ENCODE assay signal across 29 mouse cellular contexts in the genomic region with DNA sequence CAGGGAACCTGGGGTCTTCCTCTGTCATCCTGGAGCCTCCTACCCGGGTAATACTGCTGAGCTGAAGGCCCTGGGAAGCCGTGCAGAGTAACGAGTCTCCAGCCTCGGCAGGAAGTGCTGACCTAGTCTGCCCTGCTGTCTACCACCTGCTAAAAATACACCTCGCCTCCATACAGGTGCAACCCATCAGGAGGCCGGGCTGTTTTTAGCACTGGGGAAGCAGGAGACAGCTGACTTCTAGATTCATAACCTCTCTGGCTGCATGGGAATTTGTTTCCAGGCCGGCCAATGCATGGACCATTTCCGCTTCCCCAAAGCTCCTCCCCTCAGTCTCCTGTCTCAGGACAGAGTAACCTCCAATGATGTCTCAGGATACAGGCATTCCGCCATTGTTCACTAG.
DNase-seq lines count a peak whose midpoint lies in the region; ATAC-seq and TF ChIP-seq lines count a peak whose summit lies in the region.
"Had no signal": no experiment of that assay in that cellular context is flagged by ENCODE, and none has a peak within 500 bp of the region (broad histone marks: within the 10 kb centered on the region; RNA-seq: fewer than 3 reads in every experiment).

No protein-coding gene starts in this region.

- H3K9ac ChIP-seq in forebrain, embryonic 14.5 days (ENCODE audit: low read length) = no peak overlapping the region
- H3K9ac ChIP-seq in stomach, embryonic 15.5 days = no peak overlapping the region
- no peak overlapping the region for H3K9ac ChIP-seq in stomach, postnatal 0 days (ENCODE audit: low read length)
- H3K9ac ChIP-seq: forebrain, embryonic 12.5 days; heart, embryonic 12.5 days; hindbrain, embryonic 14.5 days; liver, embryonic 14.5 days; midbrain, embryonic 15.5 days; neural tube, embryonic 15.5 days had no signal

- no peak for TF ChIP-seq EP300 in stomach, postnatal 0 days (optimal IDR thresholded peaks at IDR 0.05)

- no peak for TF ChIP-seq CTCF in stomach, postnatal 0 days (IDR thresholded peaks at IDR 0.05; ENCODE audit: low read depth)

- H3K27ac ChIP-seq in forebrain, embryonic 10.5 days = peak overlapping the region; percentile 40; the same call in 1 of the 2 replicates
- H3K27ac ChIP-seq in forebrain, embryonic 14.5 days (ENCODE audit: low read depth, low read length) = no peak overlapping the region
- H3K27ac ChIP-seq in stomach, embryonic 15.5 days = peak overlapping the region; percentile 57; the same call in 1 of the 2 replicates
- no peak overlapping the region for H3K27ac ChIP-seq in stomach, postnatal 0 days (replicated peaks)
- H3K27ac ChIP-seq in embryonic facial prominence, embryonic 10.5 days (replicated peaks) = peak overlapping the region; percentile 65; the same call in 1 of the 2 replicates
- H3K27ac ChIP-seq: heart, adult 2 months; hindbrain, embryonic 14.5 days; liver, embryonic 14.5 days; midbrain, embryonic 15.5 days had no signal

- peaks cover 8% of the 10 kb centered on the region; the same call in 1 of the 2 replicates for H3K27me3 ChIP-seq in forebrain, embryonic 10.5 days (ENCODE audit: poor library complexity, severe bottlenecking)
- H3K27me3 ChIP-seq in forebrain, embryonic 14.5 days (replicated peaks; ENCODE audit: control insufficient read depth, insufficient read depth, low read length) = peaks cover 3% of the 10 kb centered on the region; the same call in 1 of the 2 replicates
- H3K27me3 ChIP-seq in stomach, embryonic 15.5 days (replicated peaks) = no peaks in the 10 kb centered on the region
- no peaks in the 10 kb centered on the region for H3K27me3 ChIP-seq in stomach, postnatal 0 days (ENCODE audit: control insufficient read depth, insufficient read depth, low read length)
- H3K27me3 ChIP-seq in embryonic facial prominence, embryonic 10.5 days (replicated peaks; ENCODE audit: low read depth, poor library complexity, severe bottlenecking) = no peaks in the 10 kb centered on the region
- H3K27me3 ChIP-seq: heart, embryonic 12.5 days; midbrain, embryonic 15.5 days; neural tube, embryonic 15.5 days had no signal

- 0 out of 2 replicates have a peak, but pooled peaks have one; percentile 15 for ATAC-seq in cerebellum, adult (ENCODE audit: insufficient number of reproducible peaks, low FRiP score, low TSS enrichment)
- ATAC-seq in forebrain, embryonic 14.5 days = no peak
- ATAC-seq in stomach, embryonic 15.5 days (ENCODE audit: insufficient read depth, low FRiP score, low read depth) = no peak
- ATAC-seq in stomach, postnatal 0 days (ENCODE audit: low FRiP score, low TSS enrichment) = no peak
- ATAC-seq: inflammation-experienced regulatory T-cells, adult 6 months; midbrain, embryonic 15.5 days had no signal

- H3K4me2 ChIP-seq in forebrain, embryonic 14.5 days (ENCODE audit: low read length) = no peak overlapping the region
- H3K4me2 ChIP-seq in stomach, embryonic 15.5 days = no peak overlapping the region
- H3K4me2 ChIP-seq in stomach, postnatal 0 days (replicated peaks; ENCODE audit: low read depth) = no peak overlapping the region
- H3K4me2 ChIP-seq: forebrain, embryonic 12.5 days; heart, embryonic 12.5 days; hindbrain, embryonic 14.5 days; midbrain, embryonic 15.5 days; neural tube, embryonic 15.5 days had no signal

- peaks cover 16% of the 10 kb centered on the region for H3K9me3 ChIP-seq in forebrain, embryonic 10.5 days
- H3K9me3 ChIP-seq in forebrain, embryonic 14.5 days (replicated peaks; ENCODE audit: control insufficient read depth, low read length) = peaks cover 7% of the 10 kb centered on the region; the same call in 1 of the 2 replicates
- no peaks in the 10 kb centered on the region for H3K9me3 ChIP-seq in stomach, embryonic 15.5 days
- no peaks in the 10 kb centered on the region for H3K9me3 ChIP-seq in stomach, postnatal 0 days (ENCODE audit: control insufficient read depth, low read length)
- peaks cover 7% of the 10 kb centered on the region; the same call in 1 of the 2 replicates for H3K9me3 ChIP-seq in embryonic facial prominence, embryonic 10.5 days
- H3K9me3 ChIP-seq: midbrain, embryonic 15.5 days had no signal

- no peak for DNase-seq in cerebellum, adult 8-10 months
- no peak for DNase-seq in forebrain, embryonic 10.5 days (ENCODE audit: extremely low spot score, low spot score)
- no peak for DNase-seq in forebrain, embryonic 14.5 days (ENCODE audit: low spot score)
- no peak for DNase-seq in stomach, postnatal 0 days (ENCODE audit: low spot score)
- no peak for DNase-seq in embryonic facial prominence, embryonic 10.5 days (ENCODE audit: low spot score)
- DNase-seq in frontal cortex, postnatal 25 days (ENCODE audit: low spot score in 2 of 2) = no peak
- DNase-seq: adrenal gland, adult 8-10 months; gastrocnemius, postnatal 14 days; heart, adult 2 months; heart, postnatal 4 days; kidney, adult 11 months; kidney, postnatal 10 days; liver; lung, adult 2 months; lung, postnatal 14 days; retina, postnatal 1 day; right cerebral cortex, postnatal 14 days; thymus, adult 2 months had no signal

- H3K4me1 ChIP-seq in forebrain, embryonic 10.5 days = peaks cover 38% of the 10 kb centered on the region
- H3K4me1 ChIP-seq in forebrain, embryonic 14.5 days (ENCODE audit: control insufficient read depth, insufficient read depth, low read length) = no peaks in the 10 kb centered on the region
- peaks cover 13% of the 10 kb centered on the region for H3K4me1 ChIP-seq in stomach, embryonic 15.5 days
- H3K4me1 ChIP-seq in stomach, postnatal 0 days (replicated peaks; ENCODE audit: control insufficient read depth, insufficient read depth) = no peaks in the 10 kb centered on the region
- peaks cover 30% of the 10 kb centered on the region for H3K4me1 ChIP-seq in embryonic facial prominence, embryonic 10.5 days

- H3K36me3 ChIP-seq in forebrain, embryonic 10.5 days (replicated peaks) = no peaks in the 10 kb centered on the region
- H3K36me3 ChIP-seq in forebrain, embryonic 14.5 days (ENCODE audit: control insufficient read depth, insufficient read depth, low read length) = no peaks in the 10 kb centered on the region
- H3K36me3 ChIP-seq in stomach, embryonic 15.5 days = no peaks in the 10 kb centered on the region
- H3K36me3 ChIP-seq in stomach, postnatal 0 days (ENCODE audit: control insufficient read depth, insufficient read depth, low read length) = no peaks in the 10 kb centered on the region
- H3K36me3 ChIP-seq in embryonic facial prominence, embryonic 10.5 days (replicated peaks) = no peaks in the 10 kb centered on the region
- H3K36me3 ChIP-seq: forebrain, embryonic 12.5 days; G1E; heart, embryonic 12.5 days; midbrain, embryonic 15.5 days; neural tube, embryonic 15.5 days had no signal

- H3K4me3 ChIP-seq in forebrain, embryonic 10.5 days = no peak overlapping the region
- no peak overlapping the region for H3K4me3 ChIP-seq in forebrain, embryonic 14.5 days (ENCODE audit: low read depth, low read length)
- no peak overlapping the region for H3K4me3 ChIP-seq in stomach, embryonic 15.5 days (replicated peaks)
- H3K4me3 ChIP-seq in stomach, postnatal 0 days (ENCODE audit: low read depth, low read length) = no peak overlapping the region
- H3K4me3 ChIP-seq in embryonic facial prominence, embryonic 10.5 days = no peak overlapping the region
- H3K4me3 ChIP-seq: erythroblast, embryonic 14.5 days; forebrain, embryonic 12.5 days; heart, adult 2 months; heart, embryonic 12.5 days; midbrain, embryonic 15.5 days; neural tube, embryonic 15.5 days had no signal

- WGBS in forebrain, embryonic 10.5 days = 92% methylated on average over 9 of the region's 9 CpGs
- 88% methylated on average over 9 of the region's 9 CpGs for WGBS in forebrain, embryonic 14.5 days
- WGBS in stomach, embryonic 15.5 days = 55% methylated on average over 9 of the region's 9 CpGs
- WGBS in stomach, postnatal 0 days = 67% methylated on average over 9 of the region's 9 CpGs
- WGBS in embryonic facial prominence, embryonic 10.5 days = 87% methylated on average over 9 of the region's 9 CpGs

Comparison
In these comparisons a context has a peak if more than half of its experiments do, and no peak if none do; other contexts are left out.
1. H3K27ac ChIP-seq: peak in forebrain, embryonic 10.5 days (single experiment), stomach, embryonic 15.5 days (single experiment) and embryonic facial prominence, embryonic 10.5 days (single experiment); none in forebrain, embryonic 14.5 days (single experiment) and stomach, postnatal 0 days (single experiment).